Mouse (Mus musculus): Measurements from ENCODE around the gene Phactr4. TPM values are rescaled to one million over a fixed set of nuclear protein-coding genes. Genes with fewer than 3 reads are reported as not detected.

Phactr4 gene
- total and polyA plus RNA-seq, 3 experiments, result 0.95 to 9.6 (median 1.4) TPM

GRCm38 (mm10) chr4:132420471-132420870 is 1.8 kb downstream of the Phactr4 start:
- H3K79me2 ChIP-seq (replicated peaks; ENCODE audit: control insufficient read depth, extremely low read depth, insufficient read depth, poor library complexity, severe bottlenecking), result peaks cover 2% of the 10 kb centered on the region; the same call in 1 of the 2 replicates
- H3K27ac ChIP-seq (ENCODE audit: insufficient read depth, low read depth), result no peak overlapping the region
- 0 out of 2 replicates have a peak overlapping the region, but pooled peaks have one; percentile 7 for H3K4me2 ChIP-seq (ENCODE audit: insufficient read depth, low read depth, poor library complexity, severe bottlenecking)
- H3K4me1 ChIP-seq (ENCODE audit: control insufficient read depth in 1 of 2, insufficient read depth in 2 of 2), result peaks cover 0 to 3% of the 10 kb centered on the region in 2 experiments; a peak in 1 of 4 replicates
- no peak for DNase-seq (ENCODE audit: extremely low read depth)
- peak overlapping the region in 1 of 3 experiments; percentile 9 for H3K4me3 ChIP-seq (replicated peaks in 1 of 3; ENCODE audit: low read depth in 2 of 3, low read length in 2 of 3, poor library complexity in 1 of 3)
- H3K9ac ChIP-seq (ENCODE audit: insufficient read depth, low read depth), result no peak overlapping the region
- TF ChIP-seq ELF1 (IDR thresholded peaks at IDR 0.05; ENCODE audit: low read depth, low read length) (no peak), POLR2A (IDR thresholded peaks at IDR 0.05; ENCODE audit: low read depth, low read length) (no peak), BHLHE40 (IDR thresholded peaks at IDR 0.05; ENCODE audit: low read depth, low read length) (peak; percentile 24; the same call in 1 of the 2 replicates), JUN (IDR thresholded peaks at IDR 0.05; ENCODE audit: insufficient read depth, low read depth, low read length) (no peak), MEF2A (IDR thresholded peaks at IDR 0.05; ENCODE audit: borderline replicate concordance, low read depth, low read length) (no peak), RAD21 (IDR thresholded peaks at IDR 0.05; ENCODE audit: low read depth, low read length) (no peak), ZMIZ1 (IDR thresholded peaks at IDR 0.05; ENCODE audit: low read depth, low read length) (no peak), ZNF384 (IDR thresholded peaks at IDR 0.05; ENCODE audit: low read depth, low read length) (peak; percentile 52; the same call in 1 of the 2 replicates)
- in situ Hi-C loops (cut with MboI; ENCODE audit: low pct_ligation_motif_present, low pct_unique_long_range_greater_than_20kb, low sequenced_read_pairs), result loop anchor here (25.0 kb wide), 2 partner anchors 133 to 233 kb away; no protein-coding TSS in a partner anchor
- H3K9me3 ChIP-seq (replicated peaks; ENCODE audit: low read length), result peaks cover 3% of the 10 kb centered on the region
- no peaks in the 10 kb centered on the region for H3K27me3 ChIP-seq (replicated peaks)
- H3K36me3 ChIP-seq (replicated peaks in 1 of 2; ENCODE audit: control insufficient read depth in 1 of 2, insufficient read depth in 1 of 2, low read length in 1 of 2), result peaks cover 0 to 2% of the 10 kb centered on the region in 2 experiments
- dilution Hi-C loops (cut with MboI; ENCODE audit: extremely low pct_ligation_motif_present, extremely low pct_unique_long_range_greater_than_20kb, low sequenced_read_pairs), result no loop called here

DNA sequence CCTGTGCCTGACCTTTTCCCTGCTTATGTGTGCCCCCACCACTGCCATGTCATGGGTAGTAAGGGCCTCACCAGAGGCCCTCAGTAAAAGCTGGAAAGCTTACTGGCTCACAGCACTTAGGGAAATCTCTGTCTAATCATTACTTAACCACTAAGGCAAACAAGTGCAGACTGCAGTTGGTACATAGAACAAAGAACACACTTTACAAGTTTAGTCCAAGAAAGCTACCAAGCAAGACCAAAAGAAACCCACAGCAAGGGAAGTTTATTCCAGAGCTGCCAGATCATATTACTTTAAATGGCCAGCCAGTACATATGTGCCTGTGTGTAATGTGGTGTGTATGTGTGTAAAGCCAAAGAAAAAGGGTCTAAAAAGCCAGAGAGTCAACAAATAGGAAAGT is 6.3 kb downstream of the Phactr4 start:
- H3K9ac ChIP-seq (ENCODE audit: insufficient read depth, low read depth), result no peak overlapping the region

More for the DNA sequence above, 6.3 kb downstream of the Phactr4 start:
- Histone ChIP-seq H3K4me3 (replicated peaks in 1 of 3; ENCODE audit: low read depth in 2 of 3, low read length in 2 of 3, poor library complexity in 1 of 3) (no peak overlapping the region), H3K4me1 (ENCODE audit: control insufficient read depth in 1 of 2, insufficient read depth in 2 of 2) (peaks cover 6 to 8% of the 10 kb centered on the region in 2 experiments; a peak in 3 of 4 replicates), H3K36me3 (replicated peaks in 1 of 2; ENCODE audit: control insufficient read depth in 1 of 2, insufficient read depth in 1 of 2, low read length in 1 of 2) (peaks cover 0 to 5% of the 10 kb centered on the region in 2 experiments), H3K27me3 (replicated peaks) (no peaks in the 10 kb centered on the region), H3K27ac (ENCODE audit: insufficient read depth, low read depth) (no peak overlapping the region), H3K79me2 (replicated peaks; ENCODE audit: control insufficient read depth, extremely low read depth, insufficient read depth, poor library complexity, severe bottlenecking) (peaks cover 6% of the 10 kb centered on the region), H3K4me2 (ENCODE audit: insufficient read depth, low read depth, poor library complexity, severe bottlenecking) (no peak overlapping the region), H3K9me3 (replicated peaks; ENCODE audit: low read length) (no peaks in the 10 kb centered on the region)
- dilution Hi-C loops (cut with MboI; ENCODE audit: extremely low pct_ligation_motif_present, extremely low pct_unique_long_range_greater_than_20kb, low sequenced_read_pairs) (no loop called here), in situ Hi-C loops (cut with MboI; ENCODE audit: low pct_ligation_motif_present, low pct_unique_long_range_greater_than_20kb, low sequenced_read_pairs) (loop anchor here (10.0 to 25.0 kb wide), 3 partner anchors 61 to 229 kb away; partner anchors contain the start of gene Rcc1)
- no peak for DNase-seq (ENCODE audit: extremely low read depth)
- no peak for TF ChIP-seq KAT2A (IDR thresholded peaks at IDR 0.05; ENCODE audit: insufficient replicate concordance, low read length)
- no peak for TF ChIP-seq RAD21 (IDR thresholded peaks at IDR 0.05; ENCODE audit: low read depth, low read length)
- no peak for TF ChIP-seq MAZ (IDR thresholded peaks at IDR 0.05; ENCODE audit: low read depth, low read length)
- no peak for TF ChIP-seq PAX5 (IDR thresholded peaks at IDR 0.05; ENCODE audit: low read length)
- TF ChIP-seq CTCF (conservative IDR thresholded peaks at IDR 0.05 in 1 of 2, IDR thresholded peaks at IDR 0.05 in 1 of 2; ENCODE audit: low read depth in 2 of 2, low read length in 2 of 2), result no peak
- TF ChIP-seq POLR2AphosphoS2 (IDR thresholded peaks at IDR 0.05; ENCODE audit: low read depth, low read length), result no peak
- TF ChIP-seq CHD2 (IDR thresholded peaks at IDR 0.05; ENCODE audit: low read length), result no peak
- no peak for TF ChIP-seq SMC3 (IDR thresholded peaks at IDR 0.05; ENCODE audit: low read depth, low read length)
- no peak for TF ChIP-seq MEF2A (IDR thresholded peaks at IDR 0.05; ENCODE audit: borderline replicate concordance, low read depth, low read length)
- TF ChIP-seq JUND (conservative IDR thresholded peaks at IDR 0.05; ENCODE audit: low read depth, low read length), result no peak
- no peak for TF ChIP-seq JUN (IDR thresholded peaks at IDR 0.05; ENCODE audit: insufficient read depth, low read depth, low read length)
- TF ChIP-seq RCOR1 (conservative IDR thresholded peaks at IDR 0.05; ENCODE audit: low read depth, low read length), result no peak
- TF ChIP-seq ZC3H11A (IDR thresholded peaks at IDR 0.05; ENCODE audit: low read depth, low read length), result no peak
- no peak for TF ChIP-seq POLR2A (IDR thresholded peaks at IDR 0.05; ENCODE audit: low read depth, low read length)
- TF ChIP-seq TCF12 (IDR thresholded peaks at IDR 0.05; ENCODE audit: low read depth, low read length), result no peak
- no peak for TF ChIP-seq USF2 (conservative IDR thresholded peaks at IDR 0.05; ENCODE audit: low read depth, low read length)
- no peak for TF ChIP-seq NRF1 (IDR thresholded peaks at IDR 0.05; ENCODE audit: low read depth, low read length)
- no peak for TF ChIP-seq MAFK (IDR thresholded peaks at IDR 0.05; ENCODE audit: insufficient replicate concordance, low read length)
- TF ChIP-seq MAX (IDR thresholded peaks at IDR 0.05; ENCODE audit: low read length), result no peak
- TF ChIP-seq HCFC1 (IDR thresholded peaks at IDR 0.05; ENCODE audit: low read depth, low read length), result no peak
